Mouse (Mus musculus) CH12.LX (cell line): Measurements from ENCODE around the gene Kmo. TPM values are rescaled to one million over a fixed set of nuclear protein-coding genes. Genes with fewer than 3 reads are reported as not detected.
A peak's percentile ranks its signal among the peaks of the same experiment; 100 is the strongest.

ENCODE experiments used
- DNase-seq: peaks from one replicate; pipeline ENCODE4 v3.0.0-alpha.2; 2013; ENCODE audit errors: extremely low read depth
- H3K27ac ChIP-seq: 2 replicates; pipeline ENCODE4 v1.5.1; 2012; ENCODE audit warnings: low read depth, mild to moderate bottlenecking, control low read depth, moderate library complexity; ENCODE audit not compliant: insufficient read depth
- H3K27me3 ChIP-seq: replicated peaks from 2 replicates; pipeline ENCODE3; 2012; ENCODE audit warnings: inconsistent platforms
- H3K36me3 ChIP-seq, 2 experiments: replicated peaks in 1 of 2; 2 replicates each; pipeline versions ENCODE3 to v1.6.1; 2012; ENCODE audit warnings: inconsistent platforms in 1 of 2, low read length in 1 of 2, mild to moderate bottlenecking in 1 of 2, mixed read lengths in 1 of 2, moderate library complexity in 1 of 2; ENCODE audit not compliant: control insufficient read depth in 1 of 2, insufficient read depth in 1 of 2
- H3K4me1 ChIP-seq, 2 experiments: 2 replicates each; pipeline ENCODE4 v1.6.1; 2012; ENCODE audit warnings: inconsistent platforms in 1 of 2, moderate library complexity in 1 of 2; ENCODE audit not compliant: insufficient read depth in 2 of 2, control insufficient read depth in 1 of 2
- H3K4me2 ChIP-seq: 2 replicates; pipeline ENCODE4 v1.6.1; 2012; ENCODE audit warnings: low read depth, mild to moderate bottlenecking, control low read depth; ENCODE audit not compliant: poor library complexity, insufficient read depth, severe bottlenecking
- H3K4me3 ChIP-seq, 3 experiments: fragments of 150-350 bp in 1 of 3; sonication (generic) in 1 of 3; replicated peaks in 1 of 3; 2 replicates each; pipeline versions ENCODE3 to v1.5.1; 2011 to 2012; ENCODE audit warnings: low read depth in 2 of 3, low read length in 2 of 3, mild to moderate bottlenecking in 2 of 3, moderate library complexity in 2 of 3, control low read depth in 1 of 3, improper control_type of control experiment in 1 of 3, inconsistent platforms in 1 of 3, mixed read lengths in 1 of 3; ENCODE audit not compliant: poor library complexity in 1 of 3
- H3K79me2 ChIP-seq: replicated peaks from 2 replicates; pipeline ENCODE4 v1.6.1; 2012; ENCODE audit warnings: mild to moderate bottlenecking, moderate library complexity; ENCODE audit not compliant: control insufficient read depth, poor library complexity, insufficient read depth, severe bottlenecking; ENCODE audit errors: extremely low read depth
- H3K9ac ChIP-seq: 2 replicates; pipeline ENCODE4 v1.6.1; 2012; ENCODE audit warnings: low read depth, mild to moderate bottlenecking, control low read depth, moderate library complexity; ENCODE audit not compliant: insufficient read depth
- H3K9me3 ChIP-seq: replicated peaks from 2 replicates; pipeline ENCODE3; 2012; ENCODE audit warnings: low read length, inconsistent platforms, mixed read lengths
- BHLHE40 ChIP-seq: IDR thresholded peaks from 2 replicates; pipeline ENCODE4 v1.6.1; 2011; ENCODE audit warnings: mild to moderate bottlenecking, low read depth, low read length, improper control_type of control experiment
- CHD1 ChIP-seq: IDR thresholded peaks from 2 replicates; pipeline ENCODE4 v1.6.1; 2012; ENCODE audit warnings: low read depth, low read length, improper control_type of control experiment, inconsistent platforms
- CHD2 ChIP-seq: IDR thresholded peaks from 2 replicates; pipeline ENCODE4 v1.6.1; 2011; ENCODE audit warnings: low read length, improper control_type of control experiment
- CTCF ChIP-seq, 2 experiments: IDR thresholded peaks in 1 of 2; conservative IDR thresholded peaks in 1 of 2; 2 replicates each; pipeline ENCODE4 v1.5.1; 2011 to 2012; ENCODE audit warnings: low read depth in 2 of 2, low read length in 2 of 2, improper control_type of control experiment in 1 of 2, inconsistent platforms in 1 of 2, mild to moderate bottlenecking in 1 of 2, moderate library complexity in 1 of 2
- EP300 ChIP-seq: IDR thresholded peaks from 2 replicates; pipeline ENCODE4 v1.6.1; 2011; ENCODE audit warnings: low read length, improper control_type of control experiment
- GABPA ChIP-seq: IDR thresholded peaks from 2 replicates; pipeline ENCODE4 v1.6.1; 2012; ENCODE audit warnings: low read depth, low read length, improper control_type of control experiment, inconsistent platforms; ENCODE audit not compliant: insufficient replicate concordance
- IRF4 ChIP-seq: IDR thresholded peaks from 2 replicates; pipeline ENCODE4 v1.6.1; 2014; ENCODE audit warnings: low read depth, mild to moderate bottlenecking, inconsistent platforms, low read length, improper control_type of control experiment
- JUN ChIP-seq: IDR thresholded peaks from 2 replicates; pipeline ENCODE4 v1.6.1; 2011; ENCODE audit warnings: low read depth, mild to moderate bottlenecking, low read length, improper control_type of control experiment, moderate library complexity; ENCODE audit not compliant: insufficient read depth
- MEF2A ChIP-seq: IDR thresholded peaks from 2 replicates; pipeline ENCODE4 v1.6.1; 2014; ENCODE audit warnings: low read depth, mild to moderate bottlenecking, inconsistent platforms, low read length, improper control_type of control experiment, borderline replicate concordance
- MXI1 ChIP-seq: IDR thresholded peaks from 2 replicates; pipeline ENCODE4 v1.6.1; 2011; ENCODE audit warnings: mild to moderate bottlenecking, low read depth, low read length, improper control_type of control experiment
- MYC ChIP-seq: IDR thresholded peaks from 2 replicates; pipeline ENCODE4 v1.6.1; 2011; ENCODE audit warnings: low read depth, mild to moderate bottlenecking, improper control_type of control experiment, low read length
- NELFE ChIP-seq: IDR thresholded peaks from 2 replicates; pipeline ENCODE4 v1.6.1; 2011; ENCODE audit warnings: low read depth, low read length, improper control_type of control experiment
- NRF1 ChIP-seq: IDR thresholded peaks from 2 replicates; pipeline ENCODE4 v1.6.1; 2014; ENCODE audit warnings: low read depth, mild to moderate bottlenecking, inconsistent platforms, low read length, improper control_type of control experiment, moderate library complexity
- POLR2A ChIP-seq: IDR thresholded peaks from 2 replicates; pipeline ENCODE4 v1.6.1; 2011; ENCODE audit warnings: low read depth, mild to moderate bottlenecking, improper control_type of control experiment, low read length
- RAD21 ChIP-seq: IDR thresholded peaks from 2 replicates; pipeline ENCODE4 v1.6.1; 2011; ENCODE audit warnings: low read depth, mild to moderate bottlenecking, low read length, improper control_type of control experiment, moderate library complexity
- RCOR1 ChIP-seq: conservative IDR thresholded peaks from 2 replicates; pipeline ENCODE4 v1.6.1; 2012; ENCODE audit warnings: low read depth, mild to moderate bottlenecking, inconsistent platforms, low read length, improper control_type of control experiment
- SIN3A ChIP-seq: IDR thresholded peaks from 2 replicates; pipeline ENCODE4 v1.6.1; 2012; ENCODE audit warnings: low read length, improper control_type of control experiment, inconsistent platforms
- SMC3 ChIP-seq: IDR thresholded peaks from 2 replicates; pipeline ENCODE4 v1.6.1; 2011; ENCODE audit warnings: low read depth, low read length, improper control_type of control experiment
- TCF12 ChIP-seq: IDR thresholded peaks from 2 replicates; pipeline ENCODE4 v1.6.1; 2014; ENCODE audit warnings: low read depth, mild to moderate bottlenecking, inconsistent platforms, low read length, improper control_type of control experiment
- UBTF ChIP-seq: IDR thresholded peaks from 2 replicates; pipeline ENCODE4 v1.6.1; 2012; ENCODE audit warnings: low read depth, mild to moderate bottlenecking, inconsistent platforms, low read length, improper control_type of control experiment, moderate library complexity
- USF1 ChIP-seq: IDR thresholded peaks from 2 replicates; pipeline ENCODE4 v1.6.1; 2014; ENCODE audit warnings: low read depth, mild to moderate bottlenecking, inconsistent platforms, low read length, improper control_type of control experiment
- ZC3H11A ChIP-seq: IDR thresholded peaks from 2 replicates; pipeline ENCODE4 v1.6.1; 2012; ENCODE audit warnings: low read depth, mild to moderate bottlenecking, inconsistent platforms, low read length, improper control_type of control experiment
- ZNF384 ChIP-seq: IDR thresholded peaks from 2 replicates; pipeline ENCODE4 v1.6.1; 2012; ENCODE audit warnings: low read depth, low read length, improper control_type of control experiment, inconsistent platforms
- dilution Hi-C: fragments of 300-500 bp; cut with MboI; formaldehyde crosslinking; loops from 2 replicates; pipeline ENCODE4 v1.14.3; 2020; ENCODE audit warnings: low sequenced_read_pairs; ENCODE audit not compliant: extremely low pct_unique_long_range_greater_than_20kb, extremely low pct_ligation_motif_present
- in situ Hi-C: fragments of 300-500 bp; cut with MboI; formaldehyde crosslinking; loops from 3 replicates; pipeline ENCODE4 v1.14.3; 2019; ENCODE audit warnings: low sequenced_read_pairs, low pct_ligation_motif_present, low pct_unique_long_range_greater_than_20kb, mixed read lengths
- polyA plus RNA-seq: library from polyadenylated mRNA; unstranded; fragments of >175 nt; gene quantifications from 2 replicates; pipeline ENCODE4 v1.2.1, GENCODE M21; 2012; ENCODE audit warnings: low read depth; ENCODE audit not compliant: insufficient read length
- total RNA-seq, 2 experiments: library from RNA; depleted of rRNA; stranded (reverse); fragments of 300-350 nt in 1 of 2; fragments of >200 nt in 1 of 2; gene quantifications; 2 replicates each; pipeline ENCODE4 v1.2.3; 2012 to 2014

Kmo gene
- total and polyA plus RNA-seq, 3 experiments: 9.7 to 49.2 (median 42.5) TPM

- H3K27me3 ChIP-seq: no peaks in the 10 kb centered on the region
- dilution Hi-C loops (no loop called here), in situ Hi-C loops (no loop called here)
- peaks cover 0 to 18% of the 10 kb centered on the region in 2 experiments for H3K36me3 ChIP-seq
- H3K27ac ChIP-seq: no peak overlapping the region
- peak overlapping the region; percentile 85; the same call in 1 of the 2 replicates for H3K4me2 ChIP-seq
- H3K4me1 ChIP-seq: peaks cover 6 to 56% of the 10 kb centered on the region in 2 experiments
- H3K79me2 ChIP-seq: 0 out of 2 replicates have a peak, but pooled peaks cover 14% of the 10 kb centered on the region
- peak overlapping the region; percentile 77 to 86 (median 83) for H3K4me3 ChIP-seq
- TF ChIP-seq EP300: no peak
- no peak for TF ChIP-seq MEF2A
- TF ChIP-seq SIN3A: 0 out of 2 replicates have a peak, but pooled peaks have one; percentile 57
- TF ChIP-seq ZC3H11A: peak; percentile 68
- peak; percentile 90 for TF ChIP-seq SMC3
- TF ChIP-seq IRF4: 0 out of 2 replicates have a peak, but pooled peaks have one; percentile 38
- peak; percentile 81 for TF ChIP-seq RAD21
- no peak for TF ChIP-seq USF1
- TF ChIP-seq TCF12: no peak
- TF ChIP-seq CTCF (conservative IDR thresholded peaks at IDR 0.05 in 1 of 2, IDR thresholded peaks at IDR 0.05 in 1 of 2; ENCODE audit: low read depth in 2 of 2, low read length in 2 of 2): peak; percentile 25 to 97; a peak in 3 of 4 replicates
- TF ChIP-seq BHLHE40: no peak
- TF ChIP-seq ZNF384: peak; percentile 39
- H3K9me3 ChIP-seq: no peaks in the 10 kb centered on the region
- peak overlapping the region; percentile 96 for H3K9ac ChIP-seq
- DNase-seq: peak; percentile 73
These were observed 6.0 kb downstream of the Kmo start for GRCm38 (mm10) chr1:175625990-175626692.

- Histone ChIP-seq H3K79me2 (0 out of 2 replicates have a peak, but pooled peaks cover 6% of the 10 kb centered on the region), H3K9ac (no peak overlapping the region), H3K36me3 (no peaks in the 10 kb centered on the region), H3K27me3 (no peaks in the 10 kb centered on the region), H3K9me3 (no peaks in the 10 kb centered on the region), H3K4me2 (no peak overlapping the region), H3K4me3 (no peak overlapping the region), H3K4me1 (peaks cover 3 to 51% of the 10 kb centered on the region in 2 experiments), H3K27ac (no peak overlapping the region)
- TF ChIP-seq EP300: no peak
- TF ChIP-seq MYC: no peak
- TF ChIP-seq BHLHE40: no peak
- TF ChIP-seq MXI1: no peak
- TF ChIP-seq NELFE: no peak
- no peak for TF ChIP-seq NRF1
- TF ChIP-seq JUN: no peak
- no peak for TF ChIP-seq TCF12
- TF ChIP-seq MEF2A: no peak
- no peak for TF ChIP-seq RCOR1
- TF ChIP-seq UBTF: no peak
- no peak for TF ChIP-seq RAD21
- TF ChIP-seq GABPA: no peak
- TF ChIP-seq CHD1: no peak
- no peak for TF ChIP-seq POLR2A
- TF ChIP-seq USF1: no peak
- TF ChIP-seq CHD2: no peak
- in situ Hi-C loops (no loop called here), dilution Hi-C loops (no loop called here)
- no peak for DNase-seq
These were observed 9.1 kb downstream of the Kmo start for GRCm38 (mm10) chr1:175629248-175629647.
